ENCODE assay signal across 8 mouse cellular contexts in the genomic region with DNA sequence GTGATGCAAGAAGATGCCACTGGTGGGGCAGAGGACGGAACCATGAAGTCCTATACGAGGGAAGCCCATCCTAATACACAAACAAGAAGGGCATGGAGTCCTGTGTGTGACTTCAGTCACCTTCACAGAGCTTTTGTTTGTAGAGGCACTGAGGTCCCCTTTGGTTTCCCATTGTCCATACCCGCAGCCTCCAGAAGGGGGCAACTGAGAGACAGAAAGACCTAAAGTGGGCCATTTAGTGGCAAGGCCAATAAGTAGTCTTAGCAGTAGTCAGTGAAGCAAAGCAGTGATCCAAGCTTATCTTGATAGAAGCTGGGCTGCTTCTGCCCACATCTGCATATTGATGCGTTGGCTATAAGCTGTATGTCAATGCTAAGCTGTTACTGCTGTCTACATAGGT.
DNase-seq lines count a peak whose midpoint lies in the region; ATAC-seq and TF ChIP-seq lines count a peak whose summit lies in the region.

No protein-coding gene starts in this region.

- intact Hi-C loops in heart, postnatal 25 days (cut with DNase I): loop anchor here (2.0 to 10.0 kb wide), 6 partner anchors 185 to 995 kb away; a partner anchor contains a TSS

- H3K36me3 ChIP-seq in heart, postnatal 0 days (replicated peaks; ENCODE audit: control insufficient read depth, insufficient read depth, low read length): no peaks in the 10 kb centered on the region
- no peaks in the 10 kb centered on the region for H3K36me3 ChIP-seq in forebrain, embryonic 13.5 days (ENCODE audit: poor library complexity, severe bottlenecking)

- TF ChIP-seq CTCF in heart, postnatal 0 days (IDR thresholded peaks at IDR 0.05; ENCODE audit: low read depth): peak; percentile 49

- H3K4me2 ChIP-seq in heart, postnatal 0 days (ENCODE audit: low read depth, low read length): no peak overlapping the region
- no peak overlapping the region for H3K4me2 ChIP-seq in forebrain, embryonic 13.5 days

- no peak for TF ChIP-seq EP300 in heart, postnatal 0 days (IDR thresholded peaks at IDR 0.05; ENCODE audit: low read depth)

- no peak for ATAC-seq in heart, postnatal 0 days (ENCODE audit: insufficient read depth, low read depth)
- no peak for ATAC-seq in forebrain, embryonic 13.5 days

- no peaks in the 10 kb centered on the region for H3K9me3 ChIP-seq in heart, postnatal 0 days (replicated peaks; ENCODE audit: control insufficient read depth, low read length)
- no peaks in the 10 kb centered on the region for H3K9me3 ChIP-seq in forebrain, embryonic 13.5 days (replicated peaks)

- no peak overlapping the region for H3K9ac ChIP-seq in heart, postnatal 0 days (replicated peaks; ENCODE audit: low read depth, low read length)
- no peak overlapping the region for H3K9ac ChIP-seq in forebrain, embryonic 13.5 days

- H3K4me1 ChIP-seq in heart, postnatal 0 days (ENCODE audit: control insufficient read depth, insufficient read depth): no peaks in the 10 kb centered on the region
- H3K4me1 ChIP-seq in forebrain, embryonic 13.5 days: peaks cover 24% of the 10 kb centered on the region

- no peak for DNase-seq in heart, postnatal 0 days (ENCODE audit: low spot score)
- no peak for DNase-seq in heart, postnatal 25 days (ENCODE audit: low spot score)
- peak; percentile 75 for DNase-seq in testis, postnatal 10 days (ENCODE audit: low spot score)
- DNase-seq in testis, postnatal 14 days (ENCODE audit: low spot score): no peak
- peak; percentile 39 for DNase-seq in induced T-regulatory cell, adult 2 months (ENCODE audit: low read depth)
- DNase-seq in thymus, postnatal 10 days (ENCODE audit: low spot score in 2 of 2): peak; percentile 37 to 56
- no peak for DNase-seq in urinary bladder, postnatal 25 days (ENCODE audit: low spot score)

- WGBS in heart, postnatal 0 days: 65% methylated on average over 4 of the region's 4 CpGs
- 58% methylated on average over 4 of the region's 4 CpGs for WGBS in forebrain, embryonic 13.5 days

- H3K27me3 ChIP-seq in heart, postnatal 0 days (ENCODE audit: control insufficient read depth, insufficient read depth, low read length): no peaks in the 10 kb centered on the region
- H3K27me3 ChIP-seq in forebrain, embryonic 13.5 days: no peaks in the 10 kb centered on the region

- H3K27ac ChIP-seq in heart, postnatal 0 days (ENCODE audit: low read depth): no peak overlapping the region
- no peak overlapping the region for H3K27ac ChIP-seq in forebrain, embryonic 13.5 days

- no peak overlapping the region for H3K4me3 ChIP-seq in heart, postnatal 0 days (ENCODE audit: low read depth, low read length)
- no peak overlapping the region for H3K4me3 ChIP-seq in forebrain, embryonic 13.5 days

Comparison
In these comparisons a context has a peak if more than half of its experiments do, and no peak if none do; other contexts are left out.
1. DNase-seq: peak in testis, postnatal 10 days (single experiment), induced T-regulatory cell, adult 2 months (single experiment) and thymus, postnatal 10 days (2 of 2); none in heart, postnatal 0 days (single experiment), heart, postnatal 25 days (single experiment), testis, postnatal 14 days (single experiment) and urinary bladder, postnatal 25 days (single experiment).